Mouse (Mus musculus): Measurements from ENCODE around the gene Vipr2.

DNA sequence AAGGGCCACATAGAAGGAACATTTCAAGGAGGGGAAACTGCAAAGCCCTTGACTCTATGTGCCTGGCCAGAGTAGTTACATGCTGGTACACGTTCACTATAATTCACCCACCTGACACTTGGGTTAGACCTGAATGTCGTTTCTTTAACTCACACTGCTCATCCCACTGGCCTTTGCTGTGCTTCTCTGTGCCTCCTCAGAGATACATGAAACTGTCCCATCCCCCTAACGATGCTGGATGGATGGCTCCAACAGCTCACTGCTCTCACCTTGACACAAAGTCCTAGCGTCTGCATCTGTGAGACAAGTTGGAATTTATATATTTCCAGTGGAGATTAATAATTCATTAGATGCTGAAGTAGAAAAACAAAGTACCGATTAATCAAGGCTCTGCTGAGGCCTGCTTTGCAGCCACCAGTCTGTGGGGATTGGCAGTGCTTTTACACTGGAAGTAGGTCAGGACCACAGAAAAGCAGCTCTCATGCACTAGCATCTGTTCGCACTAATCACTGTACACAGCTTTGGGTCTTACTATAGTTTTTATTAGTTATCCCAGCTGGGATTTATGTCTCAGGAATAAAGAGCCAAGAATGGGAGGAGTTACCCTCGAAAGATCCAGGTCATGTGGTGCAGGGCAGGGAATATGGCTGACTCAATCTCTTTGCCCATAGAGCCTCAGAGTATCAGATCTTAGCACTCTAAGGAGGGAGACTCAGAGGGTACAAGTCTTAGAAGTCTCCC is 79.4 kb downstream of the Vipr2 start:
- TF ChIP-seq EP300 (IDR thresholded peaks at IDR 0.05; ENCODE audit: insufficient read depth, low read depth, low read length): no peak
- no peak for TF ChIP-seq POLR2A (IDR thresholded peaks at IDR 0.05; ENCODE audit: insufficient read depth, low read depth, low read length)

All from heart, adult 2 months (tissue).